Comparison of ENCODE assay signal across 8 mouse cellular contexts in genomic region chr19:53329992-53330381, GRCm38 (mm10). TPM values are rescaled to one million over a fixed set of nuclear protein-coding genes. Genes with fewer than 3 reads are reported as not detected.
DNase-seq lines count a peak whose midpoint lies in the region; ATAC-seq and TF ChIP-seq lines count a peak whose summit lies in the region.

No protein-coding gene starts in this region.

- H3K9me3 ChIP-seq in embryonic facial prominence, embryonic 15.5 days (replicated peaks) = no peaks in the 10 kb centered on the region
- H3K9me3 ChIP-seq in heart, embryonic 11.5 days (replicated peaks; ENCODE audit: control insufficient read depth, low read length) = no peaks in the 10 kb centered on the region
- H3K9me3 ChIP-seq in kidney, embryonic 15.5 days (replicated peaks) = no peaks in the 10 kb centered on the region

- peaks cover 14% of the 10 kb centered on the region for H3K36me3 ChIP-seq in embryonic facial prominence, embryonic 15.5 days
- peaks cover 4% of the 10 kb centered on the region for H3K36me3 ChIP-seq in heart, embryonic 11.5 days (ENCODE audit: control insufficient read depth, insufficient read depth, low read length)
- peaks cover 20% of the 10 kb centered on the region for H3K36me3 ChIP-seq in kidney, embryonic 15.5 days
- H3K36me3 ChIP-seq in liver, adult 2 months (ENCODE audit: control insufficient read depth, insufficient read depth, low read length) = peaks cover 3% of the 10 kb centered on the region; the same call in 1 of the 2 replicates
- no peaks in the 10 kb centered on the region; the same call in 1 of the 2 replicates for H3K36me3 ChIP-seq in splenic B cell, adult 2 months (ENCODE audit: control insufficient read depth, insufficient read depth, low read length, poor library complexity, severe bottlenecking)

- under 1% methylated on average over 28 of the region's 29 CpGs for WGBS in embryonic facial prominence, embryonic 15.5 days
- WGBS in heart, embryonic 11.5 days (ENCODE audit: insufficient replicate concordance) = 0% methylated on average over 29 of the region's 29 CpGs
- under 1% methylated on average over 28 of the region's 29 CpGs for WGBS in kidney, embryonic 15.5 days
- WGBS in liver, adult 2 months = under 1% methylated on average over 29 of the region's 29 CpGs

- H3K27me3 ChIP-seq in embryonic facial prominence, embryonic 15.5 days = no peaks in the 10 kb centered on the region
- no peaks in the 10 kb centered on the region for H3K27me3 ChIP-seq in heart, embryonic 11.5 days (ENCODE audit: control insufficient read depth, insufficient read depth, low read length)
- no peaks in the 10 kb centered on the region for H3K27me3 ChIP-seq in kidney, embryonic 15.5 days
- H3K27me3 ChIP-seq in liver, adult 2 months (ENCODE audit: control insufficient read depth, insufficient read depth, low read length) = no peaks in the 10 kb centered on the region
- H3K27me3 ChIP-seq in splenic B cell, adult 2 months (ENCODE audit: control insufficient read depth, insufficient read depth, low read length, poor library complexity, severe bottlenecking) = no peaks in the 10 kb centered on the region

- TF ChIP-seq CTCF in liver, adult 2 months (IDR thresholded peaks at IDR 0.05; ENCODE audit: low read depth, low read length) = no peak

- no peak for TF ChIP-seq POLR2A in liver, adult 2 months (IDR thresholded peaks at IDR 0.05; ENCODE audit: extremely low read depth, insufficient read depth, low read length)

- H3K4me1 ChIP-seq in embryonic facial prominence, embryonic 15.5 days = peaks cover 29% of the 10 kb centered on the region
- H3K4me1 ChIP-seq in heart, embryonic 11.5 days (ENCODE audit: control insufficient read depth, insufficient read depth, low read length) = peaks cover 21% of the 10 kb centered on the region
- H3K4me1 ChIP-seq in kidney, embryonic 15.5 days = peaks cover 32% of the 10 kb centered on the region
- H3K4me1 ChIP-seq in liver, adult 2 months (ENCODE audit: control insufficient read depth, insufficient read depth, low read length) = peaks cover 5% of the 10 kb centered on the region; the same call in 1 of the 2 replicates

- peak overlapping the region; percentile 82 for H3K27ac ChIP-seq in embryonic facial prominence, embryonic 15.5 days (replicated peaks)
- peak overlapping the region; percentile 76 for H3K27ac ChIP-seq in heart, embryonic 11.5 days (ENCODE audit: low read depth, low read length)
- H3K27ac ChIP-seq in kidney, embryonic 15.5 days = peak overlapping the region; percentile 89
- H3K27ac ChIP-seq in liver, adult 2 months (replicated peaks; ENCODE audit: insufficient read depth, low read depth, low read length) = peak overlapping the region; percentile 48

- DNase-seq in 3T3-L1 (ENCODE audit: low read depth, low spot score) = peak; percentile 56
- peak; percentile 84 for DNase-seq in adrenal gland, postnatal 14 days
- DNase-seq in liver, adult 2 months (ENCODE audit: extremely low read depth, low read depth, low spot score) = no peak
- DNase-seq in splenic B cell, adult 2 months (ENCODE audit: low read depth, low spot score) = peak; percentile 58

- peak overlapping the region; percentile 93 for H3K4me2 ChIP-seq in embryonic facial prominence, embryonic 15.5 days (replicated peaks)
- peak overlapping the region; percentile 96 for H3K4me2 ChIP-seq in heart, embryonic 11.5 days
- peak overlapping the region; percentile 97 for H3K4me2 ChIP-seq in kidney, embryonic 15.5 days

- ATAC-seq in embryonic facial prominence, embryonic 15.5 days (ENCODE audit: insufficient number of reproducible peaks, low FRiP score, low TSS enrichment, low read depth) = peak; percentile 83
- peak; percentile 53 for ATAC-seq in heart, embryonic 11.5 days (replicated peaks; ENCODE audit: insufficient number of reproducible peaks, low FRiP score, low TSS enrichment)
- peak; percentile 88 for ATAC-seq in kidney, embryonic 15.5 days (replicated peaks; ENCODE audit: low FRiP score)
- ATAC-seq in monocyte, adult 5-6 weeks (replicated peaks; ENCODE audit: insufficient number of reproducible peaks, low FRiP score, low TSS enrichment, poor library complexity, severe bottlenecking) = 0 out of 2 replicates have a peak, but pooled peaks have one; percentile 11

- peak overlapping the region; percentile 71 for H3K9ac ChIP-seq in embryonic facial prominence, embryonic 15.5 days
- peak overlapping the region; percentile 77 for H3K9ac ChIP-seq in heart, embryonic 11.5 days (ENCODE audit: low read depth, low read length)
- peak overlapping the region; percentile 79 for H3K9ac ChIP-seq in kidney, embryonic 15.5 days
- H3K9ac ChIP-seq in liver, adult 2 months (ENCODE audit: low read depth, low read length) = peak overlapping the region; percentile 95

- H3K4me3 ChIP-seq in embryonic facial prominence, embryonic 15.5 days (replicated peaks) = peak overlapping the region; percentile 91
- H3K4me3 ChIP-seq in heart, embryonic 11.5 days (ENCODE audit: low read depth, low read length) = peak overlapping the region; percentile 83
- peak overlapping the region; percentile 94 for H3K4me3 ChIP-seq in kidney, embryonic 15.5 days (replicated peaks)
- peak overlapping the region; percentile 96 for H3K4me3 ChIP-seq in liver, adult 2 months (ENCODE audit: insufficient read depth, low read depth, low read length)

- no peaks in the 10 kb centered on the region for H3K79me2 ChIP-seq in liver, adult 2 months (ENCODE audit: control insufficient read depth, insufficient read depth, low read length)

RNA-seq across cellular contexts. Expression of gene Mxi1, which starts 19.7 kb away (rescaled TPM):
- total RNA-seq in adrenal gland, postnatal 14 days (2021) = 27.3 and 31.0 TPM in 2 replicates
- polyA plus RNA-seq in embryonic facial prominence, embryonic 15.5 days (2015; fragmentation: Nextera tagmentation; extraction: Ambion mirVana) = 41.7 and 47.9 TPM in 2 replicates
- 33.1 and 36.6 TPM in 2 replicates for polyA plus RNA-seq in heart, embryonic 11.5 days (2014; fragmentation: Nextera tagmentation; extraction: Ambion mirVana)
- 37.3 and 40.2 TPM in 2 replicates for polyA plus RNA-seq in kidney, embryonic 15.5 days (2015; fragmentation: Nextera tagmentation; extraction: Ambion mirVana)
- 16.0 and 16.1 TPM in 2 replicates for total RNA-seq in liver, adult 2 months (2014; rRNA removed)
- polyA plus RNA-seq in liver, adult 2 months (2012; rRNA removed) = 11.8 and 15.7 TPM in 2 replicates
- 87.9 to 137 TPM (median 113 TPM) in 3 replicates for total RNA-seq in monocyte, adult 5-6 weeks (2017)

RNA-seq across cellular contexts. Expression of gene Gm10197, which starts 41.6 kb away (rescaled TPM):
- total RNA-seq in adrenal gland, postnatal 14 days (2021) = not detected in 2 replicates
- polyA plus RNA-seq in embryonic facial prominence, embryonic 15.5 days (2015; fragmentation: Nextera tagmentation; extraction: Ambion mirVana) = not detected in 2 replicates
- polyA plus RNA-seq in heart, embryonic 11.5 days (2014; fragmentation: Nextera tagmentation; extraction: Ambion mirVana) = 2.1 and 3.5 TPM in 2 replicates
- not detected in 2 replicates for polyA plus RNA-seq in kidney, embryonic 15.5 days (2015; fragmentation: Nextera tagmentation; extraction: Ambion mirVana)
- not detected in 2 replicates for total RNA-seq in liver, adult 2 months (2014; rRNA removed)
- polyA plus RNA-seq in liver, adult 2 months (2012; rRNA removed) = not detected in 2 replicates
- total RNA-seq in monocyte, adult 5-6 weeks (2017) = not detected in 3 replicates

Comparison
In these comparisons a context has a peak if more than half of its experiments do, and no peak if none do; other contexts are left out.
1. ATAC-seq: peak in every context shown above with its lines; median percentile 88 in kidney, embryonic 15.5 days; 83 in embryonic facial prominence, embryonic 15.5 days; 53 in heart, embryonic 11.5 days; 11 in monocyte, adult 5-6 weeks.